Mouse (Mus musculus) MN1 (cell line): ENCODE measurements around the gene Abcc9.
"Not testable (repeated sequence)": the region's sequence is repeated elsewhere in the genome, so short reads cannot be mapped to it uniquely, and the experiment has no call there.

Experiments used
- DNase-seq: peaks from one replicate; pipeline ENCODE4 v3.0.0-alpha.2; 2016; ENCODE audit warnings: low spot score

The Abcc9 gene

GRCm38 (mm10) chr6:142703441-142703930 lies 1.4 kb upstream of the Abcc9 start:
- DNase-seq, result no peak

GRCm38 (mm10) chr6:142701161-142701560 lies 954 bp downstream of the Abcc9 start:
- no peak for DNase-seq

GRCm38 (mm10) chr6:142700753-142701152 lies 1.4 kb downstream of the Abcc9 start:
- no peak for DNase-seq

- DNase-seq, result no peak
Observed at GRCm38 (mm10) chr6:142692085-142692484, 10.0 kb downstream of the Abcc9 start.

GRCm38 (mm10) chr6:142689673-142690072 lies 12.4 kb downstream of the Abcc9 start:
- no peak for DNase-seq

GRCm38 (mm10) chr6:142682985-142683691 lies 19.0 kb downstream of the Abcc9 start:
- DNase-seq, result no peak

GRCm38 (mm10) chr6:142670021-142670420 lies 32.1 kb downstream of the Abcc9 start:
- DNase-seq, result no peak

GRCm38 (mm10) chr6:142669343-142669742 lies 32.8 kb downstream of the Abcc9 start:
- DNase-seq, result no peak

GRCm38 (mm10) chr6:142668831-142669230 lies 33.3 kb downstream of the Abcc9 start:
- DNase-seq, result no peak

GRCm38 (mm10) chr6:142668419-142668766 lies 33.7 kb downstream of the Abcc9 start:
- DNase-seq, result no peak

GRCm38 (mm10) chr6:142667701-142668418 lies 34.3 kb downstream of the Abcc9 start:
- no peak for DNase-seq

- DNase-seq, result not testable (repeated sequence)
Observed at GRCm38 (mm10) chr6:142662056-142662455, 40.1 kb downstream of the Abcc9 start.

GRCm38 (mm10) chr6:142659038-142659437 lies 43.1 kb downstream of the Abcc9 start:
- DNase-seq, result no peak

GRCm38 (mm10) chr6:142654561-142654960 lies 47.6 kb downstream of the Abcc9 start:
- DNase-seq, result no peak

GRCm38 (mm10) chr6:142652175-142652574 lies 49.9 kb downstream of the Abcc9 start:
- DNase-seq, result no peak

GRCm38 (mm10) chr6:142649331-142649730 lies 52.8 kb downstream of the Abcc9 start:
- DNase-seq, result no peak

- no peak for DNase-seq
Observed at GRCm38 (mm10) chr6:142645474-142645873, 56.6 kb downstream of the Abcc9 start.

GRCm38 (mm10) chr6:142639301-142639700 lies 62.8 kb downstream of the Abcc9 start:
- no peak for DNase-seq

- DNase-seq, result no peak
Observed at GRCm38 (mm10) chr6:142635654-142636053, 66.5 kb downstream of the Abcc9 start.

- DNase-seq, result no peak
Observed at GRCm38 (mm10) chr6:142635185-142635583, 66.9 kb downstream of the Abcc9 start.

- no peak for DNase-seq
Observed at GRCm38 (mm10) chr6:142634530-142635184, 67.5 kb downstream of the Abcc9 start.

- DNase-seq, result no peak
Observed at GRCm38 (mm10) chr6:142623351-142623750, 78.8 kb downstream of the Abcc9 start.

GRCm38 (mm10) chr6:142616659-142617058 lies 85.5 kb downstream of the Abcc9 start:
- DNase-seq, result no peak
